Mouse (Mus musculus) intestine, embryonic 14.5 days (tissue): ENCODE measurements at regions not wholly inside any gene's neighbourhood (a gene's known extent, or its start where the extent isn't known, plus 50 kb on each side); places are given as distances from the start of the nearest gene placed in this dataset.

Experiments used
- ATAC-seq: fragments of 200-750 bp; cut with Nextera tagmentation; replicated peaks from 2 replicates; pipeline ENCODE4 v1.8.0; 2017; ENCODE audit warnings: low read depth, moderate number of reproducible peaks, moderate TSS enrichment, moderate library complexity; ENCODE audit not compliant: low FRiP score, low TSS enrichment
- DNase-seq: peaks from one replicate; pipeline ENCODE4 v3.0.0-alpha.2; 2018; ENCODE audit warnings: low spot score
- H3K27ac ChIP-seq: fragments of 300-500 bp; sonication (generic); 2 replicates; pipeline ENCODE4 v1.5.1; 2014; ENCODE audit warnings: low read depth, mild to moderate bottlenecking, control low read depth
- H3K27me3 ChIP-seq: fragments of 300-500 bp; sonication (generic); replicated peaks from 2 replicates; pipeline ENCODE4 v1.6.1; 2014; ENCODE audit warnings: low read length, control low read depth; ENCODE audit not compliant: control insufficient read depth, insufficient read depth
- H3K36me3 ChIP-seq: fragments of 300-500 bp; sonication (generic); 2 replicates; pipeline ENCODE4 v1.6.1; 2014; ENCODE audit warnings: low read length, control low read depth; ENCODE audit not compliant: control insufficient read depth, insufficient read depth
- H3K4me1 ChIP-seq: fragments of 300-500 bp; sonication (generic); replicated peaks from 2 replicates; pipeline ENCODE4 v1.6.1; 2014; ENCODE audit warnings: low read length, control low read depth, mixed read lengths; ENCODE audit not compliant: control insufficient read depth, insufficient read depth
- H3K4me2 ChIP-seq: fragments of 300-500 bp; sonication (generic); 2 replicates; pipeline ENCODE4 v1.6.1; 2014; ENCODE audit warnings: low read length
- H3K4me3 ChIP-seq: fragments of 300-500 bp; sonication (generic); 2 replicates; pipeline ENCODE4 v1.5.1; 2014; ENCODE audit warnings: low read depth, low read length, control low read depth, mixed read lengths
- H3K9ac ChIP-seq: fragments of 300-500 bp; sonication (generic); 2 replicates; pipeline ENCODE4 v1.6.1; 2014; ENCODE audit warnings: mild to moderate bottlenecking, low read length
- H3K9me3 ChIP-seq: fragments of 300-500 bp; sonication (generic); 2 replicates; pipeline ENCODE4 v1.6.1; 2016; ENCODE audit warnings: low read length, control low read depth; ENCODE audit not compliant: control insufficient read depth
- WGBS: fragments of 180-500 bp; shearing (Covaris S2); extraction: QIAGEN DNeasy Blood & Tissue Kit; methylation state at CpG from one replicate; pipeline ENCODE4 v1.1.7; 2014; 5-methylcytosine and 5-hydroxymethylcytosine counted together

DNA sequence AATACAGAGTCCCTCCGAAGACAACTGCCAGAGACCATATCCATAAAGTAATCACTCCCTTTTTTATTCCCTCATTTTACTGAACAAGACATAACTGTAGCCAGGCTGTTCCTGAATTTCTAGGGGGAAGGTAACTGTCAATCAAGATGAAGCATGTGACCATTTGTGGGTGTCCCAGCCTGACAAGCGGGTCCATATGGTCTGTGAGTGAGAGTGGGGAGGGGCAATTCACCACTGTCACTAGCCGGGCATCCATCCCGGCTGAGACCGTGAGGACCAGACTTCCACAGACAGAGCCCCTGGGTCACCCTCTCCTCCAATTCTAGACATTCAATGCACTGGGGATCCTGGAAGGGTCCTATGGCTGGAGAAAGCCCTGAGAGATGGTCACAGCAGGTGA is 54.6 kb downstream of the Gm11733 start:
- H3K36me3 ChIP-seq = no peaks in the 10 kb centered on the region
- no peaks in the 10 kb centered on the region for H3K27me3 ChIP-seq
- no peak for ATAC-seq
- 67% methylated on average over 5 of the region's 5 CpGs for WGBS
- no peak overlapping the region for H3K4me3 ChIP-seq
- H3K27ac ChIP-seq = no peak overlapping the region
- no peak overlapping the region for H3K4me2 ChIP-seq
- H3K9me3 ChIP-seq = no peaks in the 10 kb centered on the region
- H3K9ac ChIP-seq = no peak overlapping the region
- H3K4me1 ChIP-seq = peaks cover 11% of the 10 kb centered on the region; the same call in 1 of the 2 replicates
- DNase-seq = no peak

DNA sequence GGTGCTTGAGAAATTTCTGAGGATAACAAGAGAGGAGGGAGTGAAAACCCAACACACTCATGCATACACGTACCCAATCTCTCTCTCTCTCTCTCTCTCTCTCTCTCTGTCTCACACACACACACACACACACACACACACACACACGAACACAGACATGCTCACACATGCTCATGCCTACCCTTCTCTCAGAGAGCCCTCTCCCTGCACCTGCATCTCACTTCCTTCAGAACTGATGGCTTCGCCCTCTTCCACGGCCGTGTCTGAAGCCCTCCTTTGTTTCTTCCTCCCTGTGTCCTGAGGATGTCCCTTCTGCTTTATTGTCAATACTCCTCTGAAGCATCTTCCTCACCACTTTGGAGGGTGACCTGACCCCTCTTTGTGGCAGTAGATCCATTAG is 56.4 kb downstream of the Gm11733 start:
- DNase-seq = no peak

DNA sequence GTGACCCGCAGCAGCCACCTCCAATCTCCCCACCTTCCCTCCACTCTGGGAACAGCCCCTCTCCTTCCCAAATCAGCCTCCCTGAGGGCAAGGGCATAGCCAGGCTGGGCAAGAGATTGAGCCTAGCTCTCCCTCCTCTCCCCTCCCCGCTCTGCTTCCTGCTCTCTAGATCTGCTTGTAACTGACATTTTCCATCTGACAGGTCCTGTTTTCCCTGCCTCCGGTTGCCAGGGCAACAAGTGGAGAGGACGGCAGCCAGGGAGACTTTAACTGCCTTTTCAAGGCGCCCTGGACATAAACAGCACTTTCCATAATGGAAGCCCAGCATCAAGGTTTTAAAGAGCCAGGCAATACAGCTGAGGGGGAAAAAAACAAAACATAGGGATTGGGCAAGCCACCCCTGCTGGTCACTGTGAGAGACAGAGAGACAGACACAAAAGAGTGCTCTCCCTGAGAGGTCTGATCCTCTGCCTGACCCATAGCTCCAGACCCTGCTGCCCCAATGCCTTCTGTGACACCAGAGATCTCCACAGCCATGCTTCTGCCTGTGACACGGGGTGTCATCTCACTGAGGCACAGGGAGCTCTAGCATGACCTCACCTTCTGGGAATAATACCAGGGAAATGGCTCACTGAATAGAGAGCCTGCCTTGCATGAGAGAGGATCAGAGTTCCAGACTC is 57.2 kb downstream of the Gm11733 start:
- H3K4me1 ChIP-seq = peaks cover 11% of the 10 kb centered on the region; the same call in 1 of the 2 replicates
- peak overlapping the region; percentile 34; the same call in 1 of the 2 replicates for H3K27ac ChIP-seq
- no peaks in the 10 kb centered on the region for H3K27me3 ChIP-seq
- 9% methylated on average over 6 of the region's 6 CpGs for WGBS
- peak; percentile 59 for DNase-seq
- H3K9ac ChIP-seq = no peak overlapping the region
- H3K4me3 ChIP-seq = no peak overlapping the region
- H3K36me3 ChIP-seq = no peaks in the 10 kb centered on the region
- 0 out of 2 replicates have a peak, but pooled peaks have one; percentile 18 for ATAC-seq
- H3K9me3 ChIP-seq = no peaks in the 10 kb centered on the region
- no peak overlapping the region for H3K4me2 ChIP-seq

More for the DNA sequence above, 56.4 kb downstream of the Gm11733 start:
- Histone ChIP-seq H3K4me3 (no peak overlapping the region), H3K36me3 (no peaks in the 10 kb centered on the region), H3K4me2 (no peak overlapping the region), H3K4me1 (peaks cover 11% of the 10 kb centered on the region; the same call in 1 of the 2 replicates), H3K27ac (0 out of 2 replicates have a peak overlapping the region, but pooled peaks have one; percentile 34), H3K9ac (no peak overlapping the region), H3K27me3 (no peaks in the 10 kb centered on the region), H3K9me3 (no peaks in the 10 kb centered on the region)
- no peak; the same call in 1 of the 2 replicates for ATAC-seq
- 60% methylated on average over 5 of the region's 5 CpGs for WGBS

DNA sequence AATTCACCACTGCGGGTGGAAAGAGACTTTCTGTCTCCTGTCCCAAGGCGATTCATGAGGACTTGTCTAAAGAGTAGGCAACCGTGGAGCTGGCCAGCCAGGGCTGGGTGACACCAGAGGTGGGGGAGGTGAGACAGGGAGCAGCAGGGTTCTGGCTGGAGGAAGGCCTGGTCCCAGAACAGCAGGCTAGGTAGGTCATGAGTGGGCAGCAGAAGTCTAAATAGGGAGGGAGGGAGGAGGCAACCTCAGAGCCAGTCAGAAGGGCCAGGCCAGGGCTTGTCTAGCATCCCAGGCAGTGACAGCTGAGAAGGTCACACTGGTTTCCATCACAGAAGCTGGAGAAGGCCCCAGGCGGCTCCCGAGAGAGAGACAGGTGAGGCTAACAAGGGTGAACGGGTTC is 59.0 kb downstream of the Gm11733 start:
- Histone ChIP-seq H3K4me3 (no peak overlapping the region), H3K4me2 (no peak overlapping the region), H3K36me3 (no peaks in the 10 kb centered on the region), H3K9me3 (no peaks in the 10 kb centered on the region), H3K27ac (no peak overlapping the region), H3K4me1 (peaks cover 11% of the 10 kb centered on the region; the same call in 1 of the 2 replicates), H3K27me3 (no peaks in the 10 kb centered on the region), H3K9ac (no peak overlapping the region)
- DNase-seq (no peak), ATAC-seq (no peak)
- 40% methylated on average over 6 of the region's 6 CpGs for WGBS

DNA sequence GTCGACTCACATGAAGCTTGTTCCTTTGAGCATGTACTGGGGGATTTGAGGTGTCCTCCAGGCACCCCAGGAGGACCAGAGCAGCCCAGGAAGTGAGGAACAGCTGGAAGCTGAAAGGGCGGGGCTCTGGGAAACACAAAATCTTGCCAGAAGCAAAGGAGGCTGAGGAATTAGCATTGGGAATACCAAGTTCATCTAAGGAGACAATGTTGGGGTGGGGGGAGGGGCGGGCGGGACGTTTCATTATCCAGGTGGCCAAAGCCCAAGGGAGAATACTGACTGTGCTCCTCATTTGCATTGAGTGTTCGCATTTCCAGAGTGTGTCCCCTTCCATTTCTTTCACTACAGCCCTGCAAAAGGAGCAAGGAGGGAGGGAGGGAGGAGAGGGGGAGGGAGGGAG is 60.3 kb downstream of the Gm11733 start:
- ATAC-seq (no peak), DNase-seq (no peak)
- H3K4me3 ChIP-seq = no peak overlapping the region
- no peaks in the 10 kb centered on the region for H3K9me3 ChIP-seq
- no peaks in the 10 kb centered on the region for H3K36me3 ChIP-seq
- no peak overlapping the region for H3K9ac ChIP-seq
- no peaks in the 10 kb centered on the region for H3K27me3 ChIP-seq
- peaks cover 11% of the 10 kb centered on the region; the same call in 1 of the 2 replicates for H3K4me1 ChIP-seq
- no peak overlapping the region for H3K27ac ChIP-seq
- no peak overlapping the region for H3K4me2 ChIP-seq
- 38% methylated on average over 6 of the region's 6 CpGs for WGBS

DNA sequence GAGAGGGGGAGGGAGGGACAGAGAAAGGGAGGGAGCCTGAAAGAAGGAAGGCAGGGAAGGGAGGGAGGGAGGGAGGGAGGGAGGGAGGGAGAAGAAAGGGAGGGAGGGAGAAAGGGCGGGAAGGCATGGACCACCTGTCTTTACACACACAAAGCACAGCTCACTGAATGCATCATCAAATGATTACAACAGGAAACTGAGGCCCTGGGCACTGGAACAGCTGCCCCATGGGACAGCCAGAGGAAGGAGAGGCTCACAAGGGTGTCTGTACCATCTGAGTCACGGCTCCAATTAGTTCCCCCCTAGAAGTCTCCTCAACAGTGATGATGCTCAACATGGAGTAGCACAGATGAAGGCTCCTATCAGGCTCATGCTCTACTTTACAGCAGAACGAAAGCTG is 60.8 kb downstream of the Gm11733 start:
- no peaks in the 10 kb centered on the region for H3K27me3 ChIP-seq
- H3K4me2 ChIP-seq = no peak overlapping the region
- H3K27ac ChIP-seq = no peak overlapping the region
- no peak overlapping the region for H3K4me3 ChIP-seq
- no peaks in the 10 kb centered on the region for H3K9me3 ChIP-seq
- H3K9ac ChIP-seq = no peak overlapping the region
- H3K4me1 ChIP-seq = peaks cover 11% of the 10 kb centered on the region; the same call in 1 of the 2 replicates
- WGBS = 69% methylated on average over 3 of the region's 3 CpGs
- ATAC-seq (no peak), DNase-seq (no peak)
- no peaks in the 10 kb centered on the region for H3K36me3 ChIP-seq

DNA sequence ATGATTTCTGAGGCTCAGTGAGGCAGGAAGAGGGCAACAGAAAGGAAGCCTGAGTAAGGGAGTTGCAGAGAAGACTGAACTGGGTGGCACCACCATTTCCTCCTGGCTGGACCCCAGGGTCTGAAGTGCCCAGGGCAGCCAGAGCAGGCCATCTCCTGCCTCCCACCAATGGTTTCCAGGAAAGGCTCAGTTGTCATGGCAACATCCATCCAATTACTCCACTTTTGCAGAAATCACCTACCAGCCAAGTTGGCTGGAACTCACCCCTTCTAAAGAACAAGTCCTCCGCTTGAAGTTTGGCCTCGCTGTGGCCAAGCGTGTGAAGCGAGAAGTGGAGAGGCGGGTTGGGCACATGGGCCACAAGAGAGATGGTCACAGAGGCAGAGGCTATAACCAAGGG is 67.8 kb downstream of the Gm11733 start:
- 94% methylated on average over 5 of the region's 5 CpGs for WGBS
- ATAC-seq (no peak), DNase-seq (no peak)
- Histone ChIP-seq H3K4me3 (no peak overlapping the region), H3K27ac (no peak overlapping the region), H3K4me1 (no peaks in the 10 kb centered on the region), H3K9me3 (no peaks in the 10 kb centered on the region), H3K4me2 (no peak overlapping the region), H3K9ac (no peak overlapping the region), H3K27me3 (no peaks in the 10 kb centered on the region), H3K36me3 (no peaks in the 10 kb centered on the region)

DNA sequence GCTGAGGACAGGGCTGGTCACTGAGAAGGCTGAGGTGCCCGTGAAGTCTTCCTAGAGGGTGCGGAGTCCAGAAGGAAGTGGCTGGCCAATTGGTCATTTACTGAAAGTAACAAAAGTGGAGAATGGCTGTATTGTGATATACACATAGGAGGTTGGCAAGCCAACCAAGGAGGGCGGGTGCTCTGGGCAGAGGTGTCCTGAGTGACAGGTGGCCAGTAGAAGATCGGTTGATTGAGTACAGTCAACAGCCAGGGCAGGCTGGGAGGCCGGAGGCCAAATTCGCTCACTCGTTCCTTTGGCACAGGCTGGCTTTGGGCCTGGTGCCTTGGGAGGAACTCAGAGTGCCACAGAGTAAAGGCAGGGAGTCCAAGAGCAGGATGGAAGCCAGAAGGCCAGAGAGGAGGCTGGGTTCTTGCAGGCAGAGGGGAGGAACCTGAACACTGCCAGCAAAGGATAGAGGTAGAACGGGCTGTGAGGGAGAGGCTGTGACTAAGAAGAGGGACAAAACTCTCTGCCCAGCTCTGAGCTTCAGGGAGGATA is 68.3 kb downstream of the Gm11733 start:
- Histone ChIP-seq H3K9me3 (no peaks in the 10 kb centered on the region), H3K9ac (no peak overlapping the region), H3K27ac (no peak overlapping the region), H3K36me3 (no peaks in the 10 kb centered on the region), H3K27me3 (no peaks in the 10 kb centered on the region), H3K4me1 (no peaks in the 10 kb centered on the region), H3K4me3 (no peak overlapping the region), H3K4me2 (no peak overlapping the region)
- WGBS = 91% methylated on average over 8 of the region's 8 CpGs
- DNase-seq (no peak), ATAC-seq (no peak)

DNA sequence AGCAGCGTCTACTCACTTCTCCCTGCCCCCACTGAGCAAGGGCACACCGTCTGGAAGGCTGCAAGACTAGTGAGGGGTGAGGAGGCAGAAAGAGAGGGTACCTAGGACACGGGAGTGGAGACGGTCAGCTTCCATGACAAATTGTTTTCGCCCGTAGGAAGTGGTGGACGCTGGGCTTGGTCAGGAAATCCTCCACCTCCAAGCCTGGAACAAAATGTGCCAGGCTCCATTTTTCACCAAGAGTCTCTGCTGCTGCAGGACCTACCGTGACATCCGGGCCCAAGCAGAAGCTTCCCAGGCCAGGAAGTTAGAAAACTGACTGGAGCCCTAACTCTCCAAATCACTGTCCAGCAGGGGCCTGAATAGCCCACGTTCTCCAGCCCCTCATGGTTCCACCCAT is 69.9 kb downstream of the Gm11733 start:
- H3K9ac ChIP-seq = no peak overlapping the region
- no peak overlapping the region for H3K4me2 ChIP-seq
- H3K9me3 ChIP-seq = no peaks in the 10 kb centered on the region
- H3K4me1 ChIP-seq = no peaks in the 10 kb centered on the region
- no peaks in the 10 kb centered on the region for H3K36me3 ChIP-seq
- 38% methylated on average over 10 of the region's 10 CpGs for WGBS
- ATAC-seq (no peak), DNase-seq (no peak)
- no peak overlapping the region for H3K4me3 ChIP-seq
- no peaks in the 10 kb centered on the region for H3K27me3 ChIP-seq
- H3K27ac ChIP-seq = no peak overlapping the region
